Mouse (Mus musculus): ENCODE data around the gene Plac9b. TPM values are rescaled to one million over a fixed set of nuclear protein-coding genes. Genes with fewer than 3 reads are reported as not detected.

Plac9b gene
- total RNA-seq, 1 experiment from 2014 or later, result not detected

Other genes starting within 250 kb of the Plac9b start
- gene Cphx1, start 244.2 kb downstream of the Plac9b start, total RNA-seq (2017), result 0.19 TPM in 1 of 3 replicates, not detected in the others
- not detected in 3 replicates for gene Duxbl1, start 203.9 kb downstream of the Plac9b start, total RNA-seq (2017)
- gene Gm9780, start 139.8 kb downstream of the Plac9b start, total RNA-seq (2017), result not detected in 3 replicates
- gene Tmem254c, start 115.1 kb downstream of the Plac9b start, total RNA-seq (2017), result 21.2 to 71.6 TPM (median 36.3 TPM) in 3 replicates
- gene Cphx2, start 101.0 kb downstream of the Plac9b start, total RNA-seq (2017), result not detected in 3 replicates
- gene Cphx3, start 100.2 kb downstream of the Plac9b start, total RNA-seq (2017), result not detected in 3 replicates
- gene Duxbl2, start 64.1 kb downstream of the Plac9b start, total RNA-seq (2017), result not detected in 3 replicates
- gene Tmem254b, start 24.6 kb upstream of the Plac9b start, total RNA-seq (2017), result 2.8 to 11.7 TPM (median 3.0 TPM) in 3 replicates
- gene Duxbl3, start 75.5 kb upstream of the Plac9b start, total RNA-seq (2017), result not detected in 3 replicates